Mouse (Mus musculus): ENCODE measurements around the gene Mamdc2. TPM values are rescaled to one million over a fixed set of nuclear protein-coding genes. Genes with fewer than 3 reads are reported as not detected.

Mamdc2 gene
- polyA plus RNA-seq, 1 experiment from 2014 or later, result 1.5 TPM

- no peak overlapping the region for H3K9ac ChIP-seq (ENCODE audit: low read depth, low read length)
- H3K27me3 ChIP-seq (ENCODE audit: control insufficient read depth, insufficient read depth, low read length), result no peaks in the 10 kb centered on the region
- 89% methylated on average over 6 of the region's 6 CpGs for WGBS
- DNase-seq (ENCODE audit: low spot score) (no peak), ATAC-seq (ENCODE audit: low FRiP score) (no peak)
- no peak overlapping the region for H3K27ac ChIP-seq (ENCODE audit: low read depth, low read length)
- H3K9me3 ChIP-seq (ENCODE audit: control insufficient read depth, low read length), result no peaks in the 10 kb centered on the region
- H3K4me2 ChIP-seq (replicated peaks; ENCODE audit: low read depth, low read length), result no peak overlapping the region
- H3K4me3 ChIP-seq (ENCODE audit: low read depth, low read length), result no peak overlapping the region
- no peaks in the 10 kb centered on the region for H3K36me3 ChIP-seq (ENCODE audit: control insufficient read depth, insufficient read depth, low read length)
- H3K4me1 ChIP-seq (replicated peaks; ENCODE audit: control insufficient read depth, insufficient read depth, low read length), result no peaks in the 10 kb centered on the region
Measured at GRCm38 (mm10) chr19:23354738-23355137, 93.5 kb downstream of the Mamdc2 start.

DNA sequence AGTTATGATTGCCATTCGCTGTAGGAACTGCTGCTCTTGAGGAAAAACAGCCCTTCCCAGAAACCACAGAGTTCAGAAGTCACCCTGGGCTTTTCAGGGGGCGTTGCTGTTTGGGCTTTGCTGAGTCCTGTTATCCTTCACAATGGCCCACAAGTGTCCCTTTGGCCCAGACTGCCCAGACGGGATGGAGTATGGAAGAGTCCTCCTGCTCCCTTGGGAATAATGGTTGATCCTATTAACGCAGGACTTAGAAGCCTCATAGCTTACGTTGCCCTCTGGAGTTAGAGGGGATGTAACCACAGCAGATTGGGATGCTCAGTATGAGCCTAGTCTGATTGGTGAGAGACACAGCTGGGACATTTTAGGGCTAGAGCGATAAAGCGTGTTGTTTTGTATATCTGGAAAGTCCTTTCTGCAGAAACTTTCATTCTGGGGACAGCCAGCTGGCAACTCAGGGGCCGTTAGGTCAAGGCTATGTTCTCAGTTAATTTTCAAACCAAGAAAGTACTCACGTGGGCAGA lies 94.3 kb downstream of the Mamdc2 start:
- Histone ChIP-seq H3K27me3 (ENCODE audit: control insufficient read depth, insufficient read depth, low read length) (no peaks in the 10 kb centered on the region), H3K4me2 (replicated peaks; ENCODE audit: low read depth, low read length) (no peak overlapping the region), H3K36me3 (ENCODE audit: control insufficient read depth, insufficient read depth, low read length) (no peaks in the 10 kb centered on the region), H3K27ac (ENCODE audit: low read depth, low read length) (no peak overlapping the region), H3K4me3 (ENCODE audit: low read depth, low read length) (no peak overlapping the region), H3K9me3 (ENCODE audit: control insufficient read depth, low read length) (no peaks in the 10 kb centered on the region), H3K9ac (ENCODE audit: low read depth, low read length) (no peak overlapping the region), H3K4me1 (replicated peaks; ENCODE audit: control insufficient read depth, insufficient read depth, low read length) (no peaks in the 10 kb centered on the region)
- no peak for DNase-seq (ENCODE audit: low spot score)
- ATAC-seq (ENCODE audit: low FRiP score), result no peak
- WGBS, result 70% methylated on average over 9 of the region's 9 CpGs

GRCm38 (mm10) chr19:23353161-23353560 lies 95.1 kb downstream of the Mamdc2 start:
- Histone ChIP-seq H3K36me3 (ENCODE audit: control insufficient read depth, insufficient read depth, low read length) (no peaks in the 10 kb centered on the region), H3K9me3 (ENCODE audit: control insufficient read depth, low read length) (no peaks in the 10 kb centered on the region), H3K27me3 (ENCODE audit: control insufficient read depth, insufficient read depth, low read length) (no peaks in the 10 kb centered on the region), H3K27ac (ENCODE audit: low read depth, low read length) (no peak overlapping the region), H3K4me3 (ENCODE audit: low read depth, low read length) (no peak overlapping the region), H3K4me1 (replicated peaks; ENCODE audit: control insufficient read depth, insufficient read depth, low read length) (no peaks in the 10 kb centered on the region), H3K4me2 (replicated peaks; ENCODE audit: low read depth, low read length) (no peak overlapping the region), H3K9ac (ENCODE audit: low read depth, low read length) (no peak overlapping the region)
- WGBS, result 78% methylated on average over 8 of the region's 8 CpGs
- ATAC-seq (ENCODE audit: low FRiP score) (no peak), DNase-seq (ENCODE audit: low spot score) (no peak)

- H3K4me1 ChIP-seq (replicated peaks; ENCODE audit: control insufficient read depth, insufficient read depth, low read length), result no peaks in the 10 kb centered on the region
- no peak for DNase-seq (ENCODE audit: low spot score)
- no peaks in the 10 kb centered on the region for H3K9me3 ChIP-seq (ENCODE audit: control insufficient read depth, low read length)
- no peak overlapping the region for H3K4me2 ChIP-seq (replicated peaks; ENCODE audit: low read depth, low read length)
- no peak overlapping the region for H3K4me3 ChIP-seq (ENCODE audit: low read depth, low read length)
- H3K9ac ChIP-seq (ENCODE audit: low read depth, low read length), result no peak overlapping the region
- ATAC-seq (ENCODE audit: low FRiP score), result no peak
- WGBS, result 88% methylated on average over 13 of the region's 13 CpGs
- no peaks in the 10 kb centered on the region for H3K36me3 ChIP-seq (ENCODE audit: control insufficient read depth, insufficient read depth, low read length)
- H3K27ac ChIP-seq (ENCODE audit: low read depth, low read length), result no peak overlapping the region
- H3K27me3 ChIP-seq (ENCODE audit: control insufficient read depth, insufficient read depth, low read length), result no peaks in the 10 kb centered on the region
Measured at GRCm38 (mm10) chr19:23351808-23352491, 96.3 kb downstream of the Mamdc2 start.

GRCm38 (mm10) chr19:23349930-23350329 lies 98.3 kb downstream of the Mamdc2 start:
- H3K9ac ChIP-seq (ENCODE audit: low read depth, low read length), result no peak overlapping the region
- H3K27me3 ChIP-seq (ENCODE audit: control insufficient read depth, insufficient read depth, low read length), result no peaks in the 10 kb centered on the region
- no peaks in the 10 kb centered on the region for H3K4me1 ChIP-seq (replicated peaks; ENCODE audit: control insufficient read depth, insufficient read depth, low read length)
- WGBS, result 89% methylated on average over 2 of the region's 2 CpGs
- DNase-seq (ENCODE audit: low spot score) (no peak), ATAC-seq (ENCODE audit: low FRiP score) (no peak)
- H3K9me3 ChIP-seq (ENCODE audit: control insufficient read depth, low read length), result no peaks in the 10 kb centered on the region
- no peaks in the 10 kb centered on the region for H3K36me3 ChIP-seq (ENCODE audit: control insufficient read depth, insufficient read depth, low read length)
- H3K4me3 ChIP-seq (ENCODE audit: low read depth, low read length), result no peak overlapping the region
- H3K27ac ChIP-seq (ENCODE audit: low read depth, low read length), result no peak overlapping the region
- no peak overlapping the region for H3K4me2 ChIP-seq (replicated peaks; ENCODE audit: low read depth, low read length)

DNA sequence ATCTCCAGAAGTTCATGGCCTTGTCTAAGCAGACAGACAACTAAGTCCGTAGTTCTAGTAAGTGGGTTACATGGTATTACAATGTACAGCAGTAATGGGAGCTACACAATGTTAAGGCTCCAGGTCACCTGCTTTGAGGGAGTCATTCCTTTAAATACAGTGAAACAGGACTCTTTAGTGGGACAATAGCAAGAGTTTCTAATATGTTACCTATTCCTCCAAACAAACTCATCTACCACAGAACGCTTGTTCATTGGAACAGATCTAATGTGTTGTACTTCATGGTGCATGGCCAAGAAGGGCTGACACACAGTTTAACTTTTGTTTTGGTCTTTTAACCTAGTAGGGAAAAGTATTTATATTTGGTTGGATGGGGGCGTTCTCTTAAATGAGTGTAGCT lies 105.5 kb downstream of the Mamdc2 start:
- no peak for DNase-seq (ENCODE audit: low spot score)
- no peak overlapping the region for H3K4me2 ChIP-seq (replicated peaks; ENCODE audit: low read depth, low read length)
- no peaks in the 10 kb centered on the region for H3K9me3 ChIP-seq (ENCODE audit: control insufficient read depth, low read length)
- H3K36me3 ChIP-seq (ENCODE audit: control insufficient read depth, insufficient read depth, low read length), result no peaks in the 10 kb centered on the region
- no peak overlapping the region for H3K4me3 ChIP-seq (ENCODE audit: low read depth, low read length)
- ATAC-seq (ENCODE audit: low FRiP score), result no peak
- H3K27ac ChIP-seq (ENCODE audit: low read depth, low read length), result no peak overlapping the region
- H3K4me1 ChIP-seq (replicated peaks; ENCODE audit: control insufficient read depth, insufficient read depth, low read length), result no peaks in the 10 kb centered on the region
- no peaks in the 10 kb centered on the region for H3K27me3 ChIP-seq (ENCODE audit: control insufficient read depth, insufficient read depth, low read length)
- WGBS, result 93% methylated on average over 3 of the region's 3 CpGs
- no peak overlapping the region for H3K9ac ChIP-seq (ENCODE audit: low read depth, low read length)

GRCm38 (mm10) chr19:23332883-23333282 lies 115.4 kb downstream of the Mamdc2 start:
- ATAC-seq (ENCODE audit: low FRiP score) (no peak), DNase-seq (ENCODE audit: low spot score) (no peak)
- no peaks in the 10 kb centered on the region for H3K4me1 ChIP-seq (replicated peaks; ENCODE audit: control insufficient read depth, insufficient read depth, low read length)
- H3K27me3 ChIP-seq (ENCODE audit: control insufficient read depth, insufficient read depth, low read length), result no peaks in the 10 kb centered on the region
- H3K36me3 ChIP-seq (ENCODE audit: control insufficient read depth, insufficient read depth, low read length), result no peaks in the 10 kb centered on the region
- no peak overlapping the region for H3K27ac ChIP-seq (ENCODE audit: low read depth, low read length)
- no peak overlapping the region for H3K9ac ChIP-seq (ENCODE audit: low read depth, low read length)
- 100% methylated on average over 1 of the region's 1 CpGs for WGBS
- no peak overlapping the region for H3K4me2 ChIP-seq (replicated peaks; ENCODE audit: low read depth, low read length)
- H3K4me3 ChIP-seq (ENCODE audit: low read depth, low read length), result no peak overlapping the region
- H3K9me3 ChIP-seq (ENCODE audit: control insufficient read depth, low read length), result no peaks in the 10 kb centered on the region

DNA sequence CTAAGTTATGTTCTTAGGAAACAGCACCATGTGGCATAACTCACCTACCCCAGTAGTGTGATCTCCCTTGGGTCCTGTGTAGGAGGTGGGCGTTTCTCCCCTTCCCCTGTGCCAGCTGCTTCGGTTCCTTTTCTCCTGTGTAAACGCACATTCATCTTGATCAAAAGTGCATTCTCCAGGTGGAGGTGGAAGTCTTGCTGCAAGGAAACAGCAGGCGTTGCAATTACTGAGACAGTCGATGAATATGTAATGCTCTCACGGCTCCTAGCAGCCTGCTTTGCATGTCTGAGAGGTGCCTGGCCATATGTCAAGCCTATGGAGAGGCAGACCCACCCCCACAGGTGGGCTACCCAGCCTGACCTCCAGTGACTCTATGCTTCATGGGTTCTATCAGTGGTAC lies 117.4 kb downstream of the Mamdc2 start:
- WGBS, result 49% methylated on average over 6 of the region's 6 CpGs
- no peaks in the 10 kb centered on the region for H3K9me3 ChIP-seq (ENCODE audit: control insufficient read depth, low read length)
- H3K9ac ChIP-seq (ENCODE audit: low read depth, low read length), result no peak overlapping the region
- no peak overlapping the region for H3K4me3 ChIP-seq (ENCODE audit: low read depth, low read length)
- no peak for DNase-seq (ENCODE audit: low spot score)
- no peaks in the 10 kb centered on the region for H3K27me3 ChIP-seq (ENCODE audit: control insufficient read depth, insufficient read depth, low read length)
- H3K27ac ChIP-seq (ENCODE audit: low read depth, low read length), result no peak overlapping the region
- no peaks in the 10 kb centered on the region for H3K4me1 ChIP-seq (replicated peaks; ENCODE audit: control insufficient read depth, insufficient read depth, low read length)
- no peak for ATAC-seq (ENCODE audit: low FRiP score)
- H3K36me3 ChIP-seq (ENCODE audit: control insufficient read depth, insufficient read depth, low read length), result no peaks in the 10 kb centered on the region
- no peak overlapping the region for H3K4me2 ChIP-seq (replicated peaks; ENCODE audit: low read depth, low read length)

GRCm38 (mm10) chr19:23329346-23329745 lies 118.9 kb downstream of the Mamdc2 start:
- ATAC-seq (ENCODE audit: low FRiP score), result no peak
- Histone ChIP-seq H3K9me3 (ENCODE audit: control insufficient read depth, low read length) (no peaks in the 10 kb centered on the region), H3K9ac (ENCODE audit: low read depth, low read length) (no peak overlapping the region), H3K4me2 (replicated peaks; ENCODE audit: low read depth, low read length) (no peak overlapping the region), H3K27me3 (ENCODE audit: control insufficient read depth, insufficient read depth, low read length) (no peaks in the 10 kb centered on the region), H3K36me3 (ENCODE audit: control insufficient read depth, insufficient read depth, low read length) (no peaks in the 10 kb centered on the region), H3K4me3 (ENCODE audit: low read depth, low read length) (no peak overlapping the region), H3K4me1 (replicated peaks; ENCODE audit: control insufficient read depth, insufficient read depth, low read length) (no peaks in the 10 kb centered on the region), H3K27ac (ENCODE audit: low read depth, low read length) (no peak overlapping the region)
- DNase-seq (ENCODE audit: low spot score), result no peak
- 91% methylated on average over 2 of the region's 2 CpGs for WGBS

Data from hindbrain, embryonic 11.5 days (tissue).